18 mouse cellular contexts compared by ENCODE assay signal in genomic region chr4:91310801-91311200, GRCm38 (mm10).
"Had no signal": no experiment of that assay in that cellular context is flagged by ENCODE, and none has a peak within 500 bp of the region (broad histone marks: within the 10 kb centered on the region; RNA-seq: fewer than 3 reads in every experiment).

No protein-coding gene starts in this region.

- H3K27ac ChIP-seq: midbrain, embryonic 10.5 days; midbrain, embryonic 12.5 days; neural tube, embryonic 13.5 days; neural tube, embryonic 15.5 days had no signal

- H3K4me3 ChIP-seq: midbrain, embryonic 10.5 days; midbrain, embryonic 12.5 days; myocyte; neural tube, embryonic 13.5 days; neural tube, embryonic 15.5 days had no signal

- ATAC-seq: midbrain, embryonic 16.5 days had no signal

- H3K27me3 ChIP-seq: midbrain, embryonic 12.5 days; neural tube, embryonic 13.5 days; neural tube, embryonic 15.5 days had no signal

- DNase-seq: lung, embryonic 14.5 days; lung, postnatal 10 days; lung, postnatal 4 days; midbrain, embryonic 14.5 days; retina, postnatal 1 day; right cerebral cortex, adult 18-20 months; right cerebral cortex, postnatal 25 days; right cerebral cortex, postnatal 4 days; spleen, adult 18-20 months; thymus, adult 18-20 months; thymus, postnatal 14 days; thymus, postnatal 36 days had no signal

- H3K9me3 ChIP-seq: midbrain, embryonic 10.5 days; midbrain, embryonic 12.5 days; neural tube, embryonic 13.5 days; neural tube, embryonic 15.5 days had no signal

- H3K9ac ChIP-seq: lung, embryonic 14.5 days; midbrain, embryonic 12.5 days; neural tube, embryonic 13.5 days; neural tube, embryonic 15.5 days had no signal

- H3K4me1 ChIP-seq: midbrain, embryonic 10.5 days; midbrain, embryonic 12.5 days had no signal

- H3K4me2 ChIP-seq: lung, embryonic 14.5 days; midbrain, embryonic 12.5 days; neural tube, embryonic 13.5 days; neural tube, embryonic 15.5 days had no signal
